Mouse (Mus musculus) adrenal gland, postnatal 25 days (tissue): ENCODE measurements at regions not wholly inside any gene's neighbourhood (a gene's known extent, or its start where the extent isn't known, plus 50 kb on each side); places are given as distances from the start of the nearest gene placed in this dataset.

ENCODE experiments used
- DNase-seq: peaks from one replicate; pipeline ENCODE4 v3.0.0; 2021; ENCODE audit warnings: mixed read lengths

DNA sequence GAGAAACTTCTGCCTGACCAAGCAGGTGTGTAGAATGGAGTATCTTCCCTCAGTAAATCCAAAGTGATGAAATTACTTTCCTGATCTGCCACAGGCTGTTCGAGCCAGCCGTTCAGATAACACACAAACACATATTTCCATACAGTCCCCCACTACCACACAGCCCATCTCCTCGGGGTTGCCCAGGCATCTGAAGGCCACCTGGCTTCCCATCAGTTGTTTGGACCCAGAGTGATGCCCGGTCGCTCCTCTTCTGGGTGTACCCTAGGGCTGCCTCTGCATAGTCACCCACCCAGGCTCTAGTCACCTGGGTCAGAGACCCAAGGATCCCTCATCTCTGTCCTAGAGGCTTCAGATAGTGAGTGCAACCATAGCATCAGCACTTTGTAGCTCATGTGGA, 107.9 kb downstream of the CK137956 start:
- no peak for DNase-seq

DNA sequence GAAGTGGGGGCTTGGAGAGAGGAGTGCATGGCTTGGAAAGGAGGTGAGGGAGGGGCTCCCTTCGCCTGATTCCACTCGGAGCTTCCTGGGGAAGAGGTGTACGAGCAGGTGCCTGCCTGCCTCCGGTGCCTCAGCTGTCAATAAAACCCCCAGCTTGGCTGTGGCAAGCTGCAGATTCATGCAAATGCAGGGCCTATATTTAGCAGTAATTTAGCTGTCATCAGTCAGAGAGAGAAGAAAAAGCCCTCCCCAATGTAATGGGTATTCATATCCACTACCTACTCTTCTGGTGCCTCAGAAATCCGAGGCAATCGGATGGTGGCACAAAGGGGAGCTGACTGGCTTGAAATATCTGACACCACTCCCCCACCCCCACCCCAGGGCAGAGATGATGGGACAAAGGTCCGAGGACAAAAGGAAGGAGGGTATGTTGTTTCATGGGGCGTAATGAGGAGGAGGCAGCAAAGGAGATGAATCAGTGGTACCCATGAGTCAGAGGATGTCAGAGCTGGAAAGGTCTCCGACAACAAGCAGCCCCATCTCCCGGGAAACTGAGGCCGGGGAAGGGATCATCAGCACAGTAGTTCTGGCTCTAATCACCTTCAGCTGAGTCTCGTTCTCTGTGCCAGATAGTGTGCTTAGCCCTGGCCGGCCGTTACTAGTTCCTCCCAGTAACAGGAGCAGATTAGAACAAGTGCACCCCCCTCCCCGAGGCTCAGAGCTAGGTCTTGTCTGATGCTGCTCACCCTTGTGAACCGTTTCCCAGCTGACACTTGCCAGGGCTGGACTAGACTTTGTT, 109.2 kb downstream of the CK137956 start:
- DNase-seq, result no peak

DNA sequence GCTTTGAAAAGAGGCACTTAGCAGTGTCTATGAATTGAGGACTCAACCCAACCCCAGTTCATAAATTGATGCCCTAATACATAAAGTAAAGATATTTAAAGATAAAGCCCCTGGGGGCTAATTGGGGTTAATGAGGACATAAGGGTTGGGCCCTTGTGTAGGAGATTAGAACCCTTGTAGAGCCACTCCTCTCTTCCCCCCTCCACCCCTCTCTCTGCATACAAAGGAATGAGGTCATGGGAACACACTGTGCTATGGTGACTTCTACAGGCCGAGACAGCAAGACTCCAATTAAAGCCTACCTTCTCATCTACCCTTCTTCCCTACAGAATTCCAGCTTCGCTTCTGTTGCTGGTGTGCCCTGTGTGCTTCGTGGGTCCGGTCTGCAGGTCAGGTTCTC, 110.5 kb downstream of the CK137956 start:
- DNase-seq, result no peak

DNA sequence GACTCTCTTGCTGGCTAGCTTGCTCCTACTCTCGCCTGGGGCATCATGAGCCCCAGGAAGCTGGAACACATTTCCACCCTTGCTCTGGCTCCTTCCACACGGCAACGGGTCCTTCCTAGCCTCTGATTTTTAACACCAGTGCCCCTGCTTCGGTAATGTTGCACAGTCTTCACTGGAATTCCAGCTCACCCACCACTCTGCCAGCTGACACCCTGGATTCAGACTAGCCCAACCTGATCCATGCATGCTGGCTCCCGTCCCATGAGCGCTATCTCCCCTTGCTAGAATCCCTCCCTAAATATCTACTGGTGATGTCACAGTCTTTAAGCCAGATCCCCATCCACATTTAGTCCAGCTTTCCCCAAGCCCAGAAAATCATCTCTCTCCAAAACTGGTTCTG, 111.2 kb downstream of the CK137956 start:
- DNase-seq, result no peak

DNA sequence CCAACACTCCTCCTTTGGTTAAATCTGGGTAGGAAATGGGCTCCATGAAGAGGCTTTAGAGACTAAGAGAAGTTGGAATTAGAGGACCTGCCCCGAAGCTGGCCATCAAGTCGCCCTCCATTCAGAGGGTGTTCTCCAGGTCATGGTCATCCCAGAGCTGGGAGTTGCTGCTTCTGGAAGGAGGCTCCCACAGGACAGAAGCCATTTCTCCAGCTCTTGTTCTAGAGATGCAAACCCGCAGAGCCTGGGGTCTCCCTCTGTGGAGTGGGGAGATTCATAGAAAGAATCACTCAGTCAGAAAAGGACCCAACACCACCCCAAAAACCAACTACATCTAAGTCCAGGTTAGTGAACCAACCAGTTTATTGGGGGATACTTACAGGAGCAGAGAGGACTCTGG, 112.2 kb downstream of the CK137956 start:
- no peak for DNase-seq

DNA sequence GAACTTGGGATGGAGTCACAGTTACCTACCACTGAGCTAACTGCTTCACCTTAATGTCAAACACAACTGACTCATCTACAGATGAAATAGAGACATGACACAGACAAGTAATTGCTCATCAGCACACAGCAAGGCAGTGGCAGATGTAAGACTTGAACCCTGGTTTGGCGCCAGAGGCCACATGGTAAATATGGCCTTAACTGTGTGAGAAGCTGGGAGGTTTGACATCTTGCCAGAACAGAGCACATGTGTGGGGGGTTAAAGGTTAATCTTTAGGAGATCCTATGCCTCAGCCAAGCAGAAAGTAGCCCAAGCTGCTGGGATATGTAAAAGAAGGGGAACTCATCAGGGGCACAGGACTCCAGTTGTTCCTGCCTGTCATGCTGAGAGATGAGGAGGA, 114.9 kb downstream of the CK137956 start:
- DNase-seq, result peak; percentile 8

DNA sequence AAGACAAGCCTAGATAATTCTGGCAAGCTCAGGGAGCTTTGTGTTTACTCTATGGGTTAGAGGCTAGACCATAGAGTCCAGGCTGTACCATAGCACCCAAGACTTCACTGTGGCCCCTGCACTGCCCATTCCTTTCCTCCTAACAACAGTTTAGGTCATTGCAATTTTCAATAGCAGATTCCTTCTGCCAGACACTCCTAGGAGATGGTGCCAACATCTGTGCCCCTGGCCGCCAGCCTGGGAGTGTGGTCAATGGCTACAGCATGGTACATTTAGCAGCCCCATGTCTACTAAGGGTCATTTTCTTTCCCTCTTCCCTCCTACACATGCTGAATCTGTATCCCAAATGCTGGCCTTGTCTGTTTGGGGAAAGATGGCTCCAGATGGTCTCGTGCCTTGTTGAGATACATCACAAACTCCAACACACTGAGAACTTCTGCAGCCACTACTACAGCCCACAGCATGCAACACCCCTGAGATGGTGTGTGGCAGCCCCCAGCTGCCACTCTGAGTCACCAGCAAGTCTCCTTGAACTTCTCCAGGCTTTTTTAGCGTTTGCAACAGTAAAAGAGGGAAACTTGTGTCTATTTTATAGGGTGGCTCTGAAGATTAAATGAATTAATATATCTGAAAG, 115.9 kb downstream of the CK137956 start:
- DNase-seq, result no peak

DNA sequence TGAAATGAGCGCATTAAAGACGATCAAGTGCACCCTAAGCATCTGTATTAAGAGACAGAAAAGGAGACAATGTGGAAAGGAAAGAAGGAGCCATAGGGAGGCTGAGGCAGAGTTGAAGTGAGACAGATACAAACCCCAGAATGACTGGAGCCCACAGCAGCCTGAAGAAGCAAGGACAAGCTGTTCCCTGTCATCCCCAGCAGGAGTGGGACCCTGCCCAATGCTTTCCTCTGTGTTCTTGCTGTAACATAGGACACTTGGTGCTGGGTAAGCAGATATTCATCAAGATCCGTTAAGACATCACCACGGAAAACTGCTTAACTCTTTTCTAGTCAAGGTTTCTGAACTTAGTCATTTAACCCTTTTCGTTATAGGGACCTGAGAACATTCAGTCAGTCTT, 121.4 kb downstream of the CK137956 start:
- no peak for DNase-seq

DNA sequence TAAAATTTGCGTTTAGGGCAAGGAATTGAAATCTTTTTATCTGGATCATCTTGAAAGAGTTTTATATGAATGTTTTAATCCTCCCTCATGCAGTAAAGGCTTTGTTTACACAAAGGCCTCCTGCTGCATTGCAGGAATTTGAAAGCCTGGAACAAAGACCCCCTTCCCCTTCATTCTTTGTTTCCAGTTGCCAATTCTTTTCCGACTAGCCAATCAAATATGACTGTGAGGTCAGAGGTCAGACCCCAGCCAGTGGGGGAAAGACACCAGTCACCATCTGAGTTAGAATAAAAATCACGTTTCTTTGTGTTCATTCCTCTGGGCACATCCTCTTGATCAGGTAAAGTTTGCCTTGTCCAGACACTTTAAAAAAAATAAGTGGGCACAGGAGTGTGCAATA, 124.4 kb downstream of the CK137956 start:
- DNase-seq, result no peak

DNA sequence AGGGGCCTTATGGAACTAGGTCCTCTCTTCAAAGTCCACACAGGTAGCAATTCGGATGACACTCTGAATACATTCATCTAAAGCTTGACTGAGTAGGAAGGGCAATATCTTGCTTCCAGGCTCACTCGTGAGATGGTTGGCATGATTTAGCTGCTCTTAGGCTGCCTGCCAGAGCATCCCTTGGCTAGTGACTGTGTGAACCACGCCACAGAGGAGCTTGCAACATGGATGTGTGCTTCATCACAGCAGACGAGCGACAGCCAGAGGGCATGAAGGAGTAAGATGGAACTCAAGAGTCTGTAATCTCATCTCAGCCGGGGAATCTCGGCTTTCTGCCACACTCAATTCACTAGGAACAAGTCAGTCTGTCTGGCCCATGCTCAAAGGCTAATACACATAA, 127.3 kb downstream of the CK137956 start:
- DNase-seq, result no peak

DNA sequence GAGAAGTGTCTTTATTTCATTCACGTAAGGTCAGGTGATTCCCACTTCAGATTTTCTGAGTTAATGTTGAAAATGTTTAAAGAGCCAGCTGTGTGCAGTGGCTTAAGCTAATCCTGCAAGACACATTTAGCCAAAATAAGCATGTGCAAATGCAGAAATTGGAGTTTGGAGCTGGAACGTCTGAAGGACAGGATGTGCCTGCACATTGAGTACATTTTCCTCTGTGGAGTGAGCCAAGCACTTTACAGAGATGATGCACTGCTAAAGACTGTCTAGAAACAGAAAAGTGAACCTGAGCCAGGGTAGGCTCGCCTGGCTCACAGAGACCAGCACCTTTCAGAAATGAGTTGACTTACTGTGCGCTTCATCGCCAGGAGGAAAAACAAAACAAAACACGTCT, 137.1 kb downstream of the CK137956 start:
- no peak for DNase-seq

DNA sequence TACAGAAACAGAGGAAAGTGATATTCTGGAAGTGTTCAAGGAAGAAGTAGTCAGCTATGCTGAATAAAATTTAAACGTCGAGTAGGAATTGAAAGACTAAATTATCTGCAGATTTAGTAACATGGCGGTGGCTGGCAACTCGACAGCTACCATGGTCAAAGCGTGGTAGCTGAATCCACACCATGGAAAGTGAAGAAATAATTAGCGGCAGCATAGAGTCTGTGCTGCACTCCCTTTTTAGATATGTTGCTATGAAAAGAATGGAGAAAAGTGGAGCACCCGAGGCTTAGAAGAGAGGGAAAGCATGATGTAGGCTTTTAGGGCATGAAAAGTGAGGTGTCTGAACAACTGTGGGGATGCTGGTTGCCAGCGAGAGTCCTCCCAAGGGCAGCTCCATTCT, 143.8 kb downstream of the CK137956 start:
- no peak for DNase-seq

DNA sequence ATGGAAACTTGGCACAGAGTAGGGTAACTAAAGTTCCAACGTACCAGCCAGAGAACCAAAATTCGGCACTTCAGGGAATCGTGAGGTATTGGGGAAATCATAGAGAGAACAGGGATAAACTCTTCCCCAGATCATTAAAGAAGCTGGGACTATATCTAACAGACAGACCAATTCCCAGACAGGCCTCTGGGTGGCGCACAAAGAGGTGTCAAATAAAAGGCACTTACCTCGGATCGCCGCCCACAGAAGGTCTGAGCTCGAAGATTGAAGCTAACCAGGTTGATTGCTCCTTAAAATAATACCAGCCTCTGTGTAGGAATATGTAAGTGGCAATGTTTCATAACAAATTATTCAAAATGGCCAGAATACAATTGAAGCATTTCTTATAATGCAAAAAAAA, 151.2 kb downstream of the CK137956 start:
- peak; percentile 23 for DNase-seq

DNA sequence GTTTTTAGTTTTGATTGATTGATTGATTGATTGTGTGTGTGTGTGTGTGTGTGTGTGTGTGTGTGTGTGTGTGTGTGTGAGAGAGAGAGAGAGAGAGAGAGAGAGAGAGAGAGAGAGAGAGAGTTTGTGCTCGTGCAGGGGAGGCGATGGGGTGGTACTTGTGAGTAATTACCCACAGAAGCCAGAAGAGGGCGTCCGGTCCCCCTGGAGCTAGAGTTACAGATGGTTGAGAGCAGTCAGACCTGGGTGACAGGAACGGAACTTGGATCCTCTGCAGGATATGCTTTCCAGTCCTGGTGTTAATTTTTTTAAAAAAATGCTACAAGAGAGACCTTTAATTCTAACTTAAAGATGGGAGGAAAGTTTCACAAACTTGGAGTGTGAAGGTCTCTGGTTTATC, 151.7 kb downstream of the CK137956 start:
- DNase-seq, result no peak

DNA sequence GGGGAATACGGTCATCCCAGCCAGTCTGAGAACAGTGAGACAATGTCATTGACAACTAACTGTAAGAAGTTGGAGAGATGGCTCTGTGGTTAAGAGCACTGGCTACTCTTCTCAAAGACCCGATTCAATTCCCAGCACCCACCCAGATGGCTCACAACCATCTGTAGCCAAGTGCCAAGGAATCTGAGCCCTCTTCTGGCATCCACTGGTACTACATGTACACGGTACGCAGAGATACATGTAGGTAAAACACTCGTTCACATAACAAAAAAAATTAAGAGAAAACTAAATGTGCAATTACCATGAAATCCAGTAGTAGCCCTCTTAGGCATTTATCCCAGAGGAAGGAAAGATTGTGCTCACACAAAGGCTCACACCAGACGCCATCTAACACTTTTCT, 156.1 kb downstream of the CK137956 start:
- no peak for DNase-seq

DNA sequence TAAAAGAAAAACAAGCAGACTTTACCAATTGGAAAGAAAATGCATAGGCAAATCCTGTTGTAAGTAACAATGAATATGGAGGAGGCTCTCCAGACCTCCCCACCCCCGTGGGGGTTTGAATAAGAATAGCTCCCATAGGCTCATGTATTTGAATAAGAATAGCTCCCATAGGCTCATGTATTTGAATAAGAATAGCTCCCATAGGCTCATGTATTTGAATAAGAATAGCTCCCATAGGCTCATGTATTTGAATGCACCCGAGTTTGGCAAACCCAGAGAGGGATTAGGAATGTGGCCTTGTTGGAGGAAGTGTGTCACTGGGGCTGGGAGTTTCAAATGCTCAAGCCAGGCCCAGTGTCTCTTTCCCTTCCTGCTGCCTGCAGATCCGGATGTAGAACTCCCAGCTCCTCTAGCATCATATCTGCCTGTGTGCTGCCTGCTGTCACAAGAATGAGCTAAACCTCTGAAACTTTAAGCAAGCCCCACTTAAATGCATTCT, 158.7 kb downstream of the CK137956 start:
- no peak for DNase-seq

DNA sequence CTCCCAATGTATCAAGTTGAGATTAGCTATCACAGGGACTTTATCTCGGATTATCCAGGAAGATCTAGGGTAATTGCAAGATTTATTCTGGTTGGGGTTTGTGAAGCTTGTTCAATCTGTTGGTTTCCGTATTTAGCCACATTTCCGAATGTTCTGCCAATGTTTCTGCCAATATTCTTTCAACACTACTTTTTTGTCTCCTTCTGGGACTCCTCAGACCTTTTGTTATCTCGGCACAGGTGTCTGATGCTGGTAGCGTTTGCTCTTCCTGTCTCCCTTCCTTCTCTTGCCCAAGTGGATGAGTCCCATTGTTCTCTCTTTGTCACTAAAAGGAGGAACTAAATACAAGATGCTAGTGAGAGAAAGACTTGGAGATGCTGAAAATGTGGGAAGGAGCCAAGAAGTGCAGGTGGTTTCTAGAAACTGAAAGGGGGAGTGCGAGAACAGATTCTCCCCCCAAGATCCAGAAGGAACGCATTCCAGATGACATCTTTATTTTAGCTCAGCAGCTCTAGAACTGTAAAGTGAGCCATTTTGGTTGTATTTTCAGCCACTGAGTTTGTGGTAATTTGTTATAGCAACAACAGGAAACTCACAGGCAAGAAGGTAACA, 159.7 kb downstream of the CK137956 start:
- DNase-seq, result no peak

DNA sequence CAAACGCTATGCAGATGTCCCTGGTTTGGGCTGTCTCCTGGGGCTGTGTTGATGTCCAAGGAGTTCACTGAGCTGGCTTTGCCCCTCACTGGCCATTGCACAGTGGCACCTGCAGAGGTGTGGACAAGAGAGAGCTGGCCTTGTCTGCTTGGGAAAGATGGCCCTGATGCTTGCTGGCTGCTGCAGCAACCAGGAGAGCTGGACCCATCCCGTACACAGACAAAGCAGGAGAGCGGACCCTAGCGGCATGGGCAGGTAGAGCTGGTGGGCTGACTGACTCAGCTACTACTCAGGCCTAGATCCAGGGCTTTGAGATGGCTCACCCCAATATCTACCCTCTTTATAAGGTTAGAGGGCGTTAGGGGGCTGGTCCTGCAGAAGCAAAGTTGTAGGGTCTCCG, 161.7 kb downstream of the CK137956 start:
- peak; percentile 24 for DNase-seq

DNA sequence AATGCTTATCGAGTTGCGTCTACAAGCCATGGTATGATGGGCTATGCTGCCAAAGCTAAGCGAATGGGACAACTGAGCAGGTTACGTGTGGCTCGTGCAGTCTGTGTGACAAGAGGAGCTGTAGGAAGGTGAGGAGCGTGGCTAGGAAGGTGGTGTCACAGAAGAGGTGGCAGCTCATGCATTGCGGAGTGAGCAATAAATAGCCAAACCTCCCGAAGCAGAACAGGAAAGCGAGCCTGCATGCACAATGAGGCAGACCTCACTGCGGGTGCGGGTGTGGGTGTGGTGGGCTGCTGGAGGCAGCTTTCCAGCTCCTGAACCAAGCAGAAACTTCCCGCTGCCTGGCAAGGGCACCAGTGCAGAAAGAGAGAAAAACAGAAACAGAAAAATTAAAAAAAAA, 181.5 kb downstream of the CK137956 start:
- no peak for DNase-seq

DNA sequence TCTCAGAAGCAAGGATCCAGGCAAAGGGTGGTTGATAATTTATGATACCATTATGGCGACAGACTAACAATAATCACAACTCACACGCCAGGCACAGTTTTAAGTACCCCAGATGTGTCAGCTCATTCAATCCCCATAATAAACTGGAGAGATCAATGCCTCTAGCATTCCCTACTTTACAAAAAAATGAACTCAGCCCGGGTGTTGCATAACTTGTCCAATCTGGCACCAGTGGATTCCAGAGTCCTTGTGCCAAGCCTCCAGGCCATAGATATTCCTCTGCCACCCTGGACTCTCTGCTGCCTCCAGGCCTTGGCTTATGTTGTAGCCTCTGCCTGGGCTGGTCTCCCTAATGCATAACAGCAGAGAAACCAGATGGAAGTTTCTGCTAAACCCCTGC, 185.0 kb downstream of the CK137956 start:
- peak; percentile 6 for DNase-seq

DNA sequence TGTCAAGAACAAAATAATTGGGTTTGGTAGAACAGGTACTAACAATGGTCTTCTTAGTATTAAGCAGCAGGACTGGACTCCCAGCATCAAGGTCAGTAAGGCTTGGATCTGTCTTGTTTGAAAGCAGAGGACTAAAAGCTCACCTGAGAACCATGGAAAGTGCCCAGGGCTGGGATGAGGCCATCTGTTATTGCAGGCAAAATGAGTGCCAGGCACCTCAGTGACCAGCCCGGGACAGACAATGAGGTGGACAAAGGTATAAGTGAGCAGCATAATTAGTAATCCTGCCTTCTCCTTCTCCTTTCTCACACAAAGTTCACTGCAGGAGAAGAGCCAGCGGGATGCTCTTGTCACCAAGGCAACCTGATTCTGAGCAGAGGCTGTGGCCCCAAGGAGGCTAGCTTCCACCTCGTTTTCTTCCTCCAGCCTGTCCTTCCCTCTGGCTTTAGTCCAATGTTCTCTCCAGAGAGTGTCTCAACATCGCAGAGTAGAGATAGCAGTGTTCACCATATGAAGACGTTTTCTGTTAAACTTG, 198.7 kb downstream of the CK137956 start:
- DNase-seq, result no peak

DNA sequence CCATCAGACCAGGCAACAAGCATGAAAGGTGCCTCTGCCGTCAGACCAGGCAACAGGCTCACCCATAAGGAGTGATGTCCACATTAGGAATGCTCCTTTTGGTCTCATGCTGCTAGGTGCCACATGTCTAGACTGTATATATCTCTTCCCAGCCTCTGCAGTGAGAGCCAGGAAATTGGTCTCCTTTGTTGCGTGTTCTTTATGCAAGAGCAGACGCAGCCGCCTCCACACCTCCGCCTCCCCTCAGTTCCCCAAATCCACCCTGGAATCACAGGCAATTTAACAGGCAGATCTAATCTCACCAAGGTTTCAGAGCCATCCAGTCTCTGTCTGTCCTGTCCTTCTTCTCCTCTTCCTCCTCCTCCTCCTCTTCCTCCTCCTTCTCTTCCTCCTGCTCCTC, 207.0 kb downstream of the CK137956 start:
- no peak for DNase-seq

DNA sequence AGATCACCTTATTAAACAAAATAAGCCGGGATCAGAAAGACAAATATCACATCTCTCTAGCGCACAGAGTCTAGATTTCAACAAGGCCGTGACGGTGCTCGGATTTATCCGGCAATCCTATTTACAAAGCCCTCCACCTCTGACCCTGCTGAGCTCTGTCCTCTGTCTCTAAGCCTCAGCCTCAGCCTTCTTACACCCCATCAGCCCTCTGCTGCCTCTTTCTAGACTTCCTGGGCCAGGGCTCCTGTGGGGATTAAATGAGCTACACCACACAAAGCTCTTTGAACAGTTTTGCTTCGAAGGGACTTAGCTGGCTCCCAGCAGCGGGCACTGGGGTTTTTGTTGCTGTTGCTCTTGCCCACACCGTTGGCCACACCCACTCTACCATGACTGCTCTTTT, 211.8 kb downstream of the CK137956 start:
- DNase-seq, result no peak
